Mouse (Mus musculus) kidney, embryonic 16.5 days (tissue): Measurements from ENCODE around the gene Vps37d. TPM values are rescaled to one million over a fixed set of nuclear protein-coding genes. Genes with fewer than 3 reads are reported as not detected.

Experiments
- ATAC-seq: fragments of 200-750 bp; cut with Nextera tagmentation; 2 replicates; pipeline ENCODE4 v1.8.0; 2017; ENCODE audit warnings: moderate TSS enrichment; ENCODE audit not compliant: low FRiP score, low TSS enrichment
- H3K27ac ChIP-seq: fragments of 300-500 bp; sonication (generic); 2 replicates; pipeline ENCODE4 v1.5.1; 2014; ENCODE audit warnings: low read length
- H3K27me3 ChIP-seq: fragments of 300-500 bp; sonication (generic); 2 replicates; pipeline ENCODE4 v1.6.1; 2014; ENCODE audit warnings: low read length, control low read depth, mixed read lengths; ENCODE audit not compliant: insufficient read depth
- H3K36me3 ChIP-seq: fragments of 300-500 bp; sonication (generic); 2 replicates; pipeline ENCODE4 v1.6.1; 2014; ENCODE audit warnings: low read length, control low read depth, mixed read lengths; ENCODE audit not compliant: insufficient read depth
- H3K4me1 ChIP-seq: fragments of 300-500 bp; sonication (generic); 2 replicates; pipeline ENCODE4 v1.6.1; 2014; ENCODE audit warnings: low read length, control low read depth, mixed read lengths; ENCODE audit not compliant: insufficient read depth
- H3K4me2 ChIP-seq: fragments of 300-500 bp; sonication (generic); replicated peaks from 2 replicates; pipeline ENCODE4 v1.6.1; 2014; ENCODE audit warnings: low read depth, low read length
- H3K4me3 ChIP-seq: fragments of 300-500 bp; sonication (generic); 2 replicates; pipeline ENCODE4 v1.5.1; 2014; ENCODE audit warnings: mild to moderate bottlenecking, low read length
- H3K9ac ChIP-seq: fragments of 300-500 bp; sonication (generic); replicated peaks from 2 replicates; pipeline ENCODE4 v1.6.1; 2014; ENCODE audit warnings: low read length
- H3K9me3 ChIP-seq: fragments of 300-500 bp; sonication (generic); 2 replicates; pipeline ENCODE4 v1.6.1; 2016; ENCODE audit warnings: low read length, control low read depth
- WGBS: fragments of 180-500 bp; shearing (Covaris S2); extraction: QIAGEN DNeasy Blood & Tissue Kit; methylation state at CpG from one replicate; pipeline ENCODE4 v1.1.7; 2014; 5-methylcytosine and 5-hydroxymethylcytosine counted together
- polyA plus RNA-seq: library from polyadenylated mRNA; unstranded; fragments of >200 nt; fragmentation: Nextera tagmentation; extraction: Ambion mirVana; gene quantifications from 2 replicates; pipeline ENCODE4 v1.2.1, GENCODE M21; 2015

The Vps37d gene
- polyA plus RNA-seq, 1 experiment from 2014 or later, result 8.6 TPM

GRCm38 (mm10) chr5:135107521-135108501 lies 29.7 kb upstream of the Vps37d start:
- Histone ChIP-seq H3K4me2 (peak overlapping the region; percentile 95), H3K36me3 (no peaks in the 10 kb centered on the region), H3K4me1 (peaks cover 14% of the 10 kb centered on the region; the same call in 1 of the 2 replicates), H3K9ac (peak overlapping the region; percentile 68; the same call in 1 of the 2 replicates), H3K27ac (no peak overlapping the region), H3K27me3 (peaks cover 24% of the 10 kb centered on the region), H3K9me3 (no peaks in the 10 kb centered on the region), H3K4me3 (peak overlapping the region; percentile 59)
- WGBS, result 5% methylated on average over 38 of the region's 40 CpGs
- ATAC-seq, result peak; percentile 64; the same call in 1 of the 2 replicates

- Histone ChIP-seq H3K4me3 (peak overlapping the region; percentile 59), H3K27me3 (peaks cover 24% of the 10 kb centered on the region), H3K9me3 (no peaks in the 10 kb centered on the region), H3K4me2 (peak overlapping the region; percentile 95), H3K36me3 (no peaks in the 10 kb centered on the region), H3K9ac (peak overlapping the region; percentile 68), H3K27ac (no peak overlapping the region), H3K4me1 (peaks cover 14% of the 10 kb centered on the region; the same call in 1 of the 2 replicates)
- ATAC-seq, result peak; percentile 88
- under 1% methylated on average over 48 of the region's 48 CpGs for WGBS
Observed at GRCm38 (mm10) chr5:135106758-135107256, 28.7 kb upstream of the Vps37d start.

- Histone ChIP-seq H3K9ac (no peak overlapping the region), H3K4me2 (no peak overlapping the region), H3K4me1 (peaks cover 14% of the 10 kb centered on the region; the same call in 1 of the 2 replicates), H3K27ac (no peak overlapping the region), H3K9me3 (no peaks in the 10 kb centered on the region), H3K27me3 (peaks cover 24% of the 10 kb centered on the region), H3K36me3 (no peaks in the 10 kb centered on the region), H3K4me3 (no peak overlapping the region)
- WGBS, result 65% methylated on average over 11 of the region's 11 CpGs
- no peak for ATAC-seq
Observed at GRCm38 (mm10) chr5:135103999-135104660, 26.1 kb upstream of the Vps37d start.

GRCm38 (mm10) chr5:135100981-135101380 lies 22.9 kb upstream of the Vps37d start:
- Histone ChIP-seq H3K9me3 (no peaks in the 10 kb centered on the region), H3K27ac (no peak overlapping the region), H3K27me3 (peaks cover 7% of the 10 kb centered on the region; the same call in 1 of the 2 replicates), H3K4me3 (no peak overlapping the region), H3K36me3 (no peaks in the 10 kb centered on the region), H3K4me1 (no peaks in the 10 kb centered on the region), H3K4me2 (no peak overlapping the region), H3K9ac (no peak overlapping the region)
- 65% methylated on average over 1 of the region's 1 CpGs for WGBS
- ATAC-seq, result no peak

- 2% methylated on average over 39 of the region's 39 CpGs for WGBS
- H3K9me3 ChIP-seq, result no peaks in the 10 kb centered on the region
- H3K36me3 ChIP-seq, result no peaks in the 10 kb centered on the region
- no peak within 1 kb of the TSS for H3K27ac ChIP-seq
- H3K27me3 ChIP-seq, result peaks cover 53% of the 10 kb centered on the region
- peak; percentile 75; the same call in 1 of the 2 replicates for ATAC-seq
- H3K9ac ChIP-seq, result peak within 1 kb of the TSS; percentile 24; the same call in 1 of the 2 replicates
- peak within 1 kb of the TSS; percentile 32 for H3K4me3 ChIP-seq
- peaks cover 8% of the 10 kb centered on the region; the same call in 1 of the 2 replicates for H3K4me1 ChIP-seq
- H3K4me2 ChIP-seq, result peak within 1 kb of the TSS; percentile 51
Observed at GRCm38 (mm10) chr5:135089653-135090052, 11.6 kb upstream of the Vps37d start, which contains the start of gene Mlxipl. Mlxipl (plus strand) TSS chr5:135089890.

GRCm38 (mm10) chr5:135086871-135087270 lies 8.8 kb upstream of the Vps37d start:
- Histone ChIP-seq H3K9ac (no peak overlapping the region), H3K9me3 (no peaks in the 10 kb centered on the region), H3K27ac (no peak overlapping the region), H3K27me3 (peaks cover 47% of the 10 kb centered on the region), H3K4me2 (no peak overlapping the region), H3K4me1 (peaks cover 8% of the 10 kb centered on the region; the same call in 1 of the 2 replicates), H3K4me3 (no peak overlapping the region), H3K36me3 (no peaks in the 10 kb centered on the region)
- no peak for ATAC-seq
- WGBS, result 45% methylated on average over 4 of the region's 4 CpGs

GRCm38 (mm10) chr5:135080539-135080938 lies 2.5 kb upstream of the Vps37d start:
- Histone ChIP-seq H3K9ac (no peak overlapping the region), H3K4me1 (peaks cover 9% of the 10 kb centered on the region), H3K36me3 (peaks cover 2% of the 10 kb centered on the region; the same call in 1 of the 2 replicates), H3K27ac (no peak overlapping the region), H3K4me3 (no peak overlapping the region), H3K4me2 (no peak overlapping the region), H3K27me3 (no peaks in the 10 kb centered on the region; the same call in 1 of the 2 replicates), H3K9me3 (0 out of 2 replicates have a peak, but pooled peaks cover 3% of the 10 kb centered on the region)
- ATAC-seq, result no peak
- WGBS, result 78% methylated on average over 5 of the region's 5 CpGs

GRCm38 (mm10) chr5:135079578-135079977 lies 1.5 kb upstream of the Vps37d start:
- Histone ChIP-seq H3K4me2 (no peak overlapping the region), H3K36me3 (peaks cover 4% of the 10 kb centered on the region; the same call in 1 of the 2 replicates), H3K27ac (no peak overlapping the region), H3K4me1 (peaks cover 9% of the 10 kb centered on the region), H3K27me3 (no peaks in the 10 kb centered on the region; the same call in 1 of the 2 replicates), H3K4me3 (no peak overlapping the region), H3K9me3 (0 out of 2 replicates have a peak, but pooled peaks cover 3% of the 10 kb centered on the region), H3K9ac (no peak overlapping the region)
- 98% methylated on average over 2 of the region's 2 CpGs for WGBS
- no peak for ATAC-seq

- 2% methylated on average over 11 of the region's 11 CpGs for WGBS
- Histone ChIP-seq H3K4me3 (peak overlapping the region; percentile 89), H3K27me3 (no peaks in the 10 kb centered on the region), H3K4me1 (peaks cover 15% of the 10 kb centered on the region), H3K9me3 (0 out of 2 replicates have a peak, but pooled peaks cover 3% of the 10 kb centered on the region), H3K27ac (0 out of 2 replicates have a peak overlapping the region, but pooled peaks have one; percentile 38), H3K9ac (peak overlapping the region; percentile 85), H3K36me3 (peaks cover 4% of the 10 kb centered on the region; the same call in 1 of the 2 replicates), H3K4me2 (peak overlapping the region; percentile 84)
- ATAC-seq, result no peak; the same call in none of the 2 replicates
Observed at GRCm38 (mm10) chr5:135078482-135078810, 380 bp upstream of the Vps37d start.
